Mouse (Mus musculus) olfactory bulb, adult 2 months (tissue): Measurements from ENCODE around the gene Nkiras1.
"Not testable (repeated sequence)": the region's sequence is repeated elsewhere in the genome, so short reads cannot be mapped to it uniquely, and the experiment has no call there.

Source experiments
- CTCF ChIP-seq: fragments of 200-500 bp; IDR thresholded peaks from 2 replicates; pipeline ENCODE4 v1.5.1; 2012; ENCODE audit warnings: low read depth, mild to moderate bottlenecking, low read length, moderate library complexity; ENCODE audit not compliant: insufficient read depth
- POLR2A ChIP-seq: fragments of 200-500 bp; IDR thresholded peaks from 2 replicates; pipeline ENCODE4 v1.6.1; 2012; ENCODE audit warnings: mild to moderate bottlenecking, low read depth, low read length, moderate library complexity; ENCODE audit not compliant: insufficient read depth

GRCm38 (mm10) chr14:18226181-18226580, 44.8 kb upstream of the Nkiras1 start:
- TF ChIP-seq CTCF, POLR2A: not testable (repeated sequence)
